Mouse (Mus musculus) forebrain, embryonic 10.5 days (tissue): ENCODE measurements around the gene Ccdc162. TPM values are rescaled to one million over a fixed set of nuclear protein-coding genes. Genes with fewer than 3 reads are reported as not detected.

ENCODE experiments used
- DNase-seq: peaks from one replicate; pipeline ENCODE4 v3.0.0-alpha.2; 2017; ENCODE audit warnings: low spot score; ENCODE audit errors: extremely low spot score
- H3K27ac ChIP-seq: fragments of 300-500 bp; sonication (generic); 2 replicates; pipeline ENCODE4 v1.5.1; 2016; ENCODE audit warnings: mild to moderate bottlenecking
- H3K27me3 ChIP-seq: fragments of 300-500 bp; sonication (generic); 2 replicates; pipeline ENCODE4 v1.6.1; 2016; ENCODE audit warnings: mild to moderate bottlenecking; ENCODE audit not compliant: poor library complexity, severe bottlenecking
- H3K36me3 ChIP-seq: fragments of 300-500 bp; sonication (generic); replicated peaks from 2 replicates; pipeline ENCODE4 v1.6.1; 2016; ENCODE audit warnings: mild to moderate bottlenecking, moderate library complexity
- H3K4me1 ChIP-seq: fragments of 300-500 bp; sonication (generic); 2 replicates; pipeline ENCODE4 v1.6.1; 2016
- H3K4me3 ChIP-seq: fragments of 300-500 bp; sonication (generic); 2 replicates; pipeline ENCODE4 v1.5.1; 2016; ENCODE audit warnings: mild to moderate bottlenecking, moderate library complexity
- H3K9me3 ChIP-seq: fragments of 300-500 bp; sonication (generic); 2 replicates; pipeline ENCODE4 v1.6.1; 2016; ENCODE audit warnings: mild to moderate bottlenecking, moderate library complexity
- WGBS: fragments of 180-500 bp; shearing (Covaris S2); methylation state at CpG from one replicate; pipeline ENCODE4 v1.1.7; 2016; 5-methylcytosine and 5-hydroxymethylcytosine counted together
- polyA plus RNA-seq: library from polyadenylated mRNA; unstranded; fragments of >200 nt; fragmentation: Nextera tagmentation; extraction: Ambion mirVana; gene quantifications from 2 replicates; pipeline ENCODE4 v1.2.1, GENCODE M21; 2016

Ccdc162 gene
- polyA plus RNA-seq, 1 experiment from 2014 or later: 0.68 TPM

DNA sequence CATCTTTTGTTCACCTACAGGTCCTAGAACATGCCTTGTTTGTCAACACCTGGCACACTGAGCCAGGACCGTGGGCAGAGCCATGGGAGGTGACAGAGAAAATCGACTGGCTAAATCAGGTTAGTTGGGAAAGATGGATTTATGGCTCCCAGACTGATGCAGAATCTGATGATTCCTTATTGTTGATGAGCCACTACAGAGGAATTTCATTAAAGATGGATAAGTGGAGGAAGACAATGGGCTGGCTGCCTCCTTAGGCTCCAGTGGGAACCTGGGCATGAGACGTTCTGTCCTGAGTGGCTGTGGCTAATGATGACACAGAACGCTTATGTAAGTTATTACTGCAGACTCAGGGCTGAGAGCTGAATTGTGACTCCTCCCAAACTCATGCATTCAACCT is 162.7 kb downstream of the Ccdc162 start:
- 82% methylated on average over 4 of the region's 4 CpGs for WGBS
- H3K36me3 ChIP-seq: no peaks in the 10 kb centered on the region
- no peaks in the 10 kb centered on the region for H3K27me3 ChIP-seq
- H3K9me3 ChIP-seq: peaks cover 7% of the 10 kb centered on the region
- H3K4me3 ChIP-seq: no peak overlapping the region
- no peak for DNase-seq
- H3K4me1 ChIP-seq: peaks cover 26% of the 10 kb centered on the region
- H3K27ac ChIP-seq: no peak overlapping the region

DNA sequence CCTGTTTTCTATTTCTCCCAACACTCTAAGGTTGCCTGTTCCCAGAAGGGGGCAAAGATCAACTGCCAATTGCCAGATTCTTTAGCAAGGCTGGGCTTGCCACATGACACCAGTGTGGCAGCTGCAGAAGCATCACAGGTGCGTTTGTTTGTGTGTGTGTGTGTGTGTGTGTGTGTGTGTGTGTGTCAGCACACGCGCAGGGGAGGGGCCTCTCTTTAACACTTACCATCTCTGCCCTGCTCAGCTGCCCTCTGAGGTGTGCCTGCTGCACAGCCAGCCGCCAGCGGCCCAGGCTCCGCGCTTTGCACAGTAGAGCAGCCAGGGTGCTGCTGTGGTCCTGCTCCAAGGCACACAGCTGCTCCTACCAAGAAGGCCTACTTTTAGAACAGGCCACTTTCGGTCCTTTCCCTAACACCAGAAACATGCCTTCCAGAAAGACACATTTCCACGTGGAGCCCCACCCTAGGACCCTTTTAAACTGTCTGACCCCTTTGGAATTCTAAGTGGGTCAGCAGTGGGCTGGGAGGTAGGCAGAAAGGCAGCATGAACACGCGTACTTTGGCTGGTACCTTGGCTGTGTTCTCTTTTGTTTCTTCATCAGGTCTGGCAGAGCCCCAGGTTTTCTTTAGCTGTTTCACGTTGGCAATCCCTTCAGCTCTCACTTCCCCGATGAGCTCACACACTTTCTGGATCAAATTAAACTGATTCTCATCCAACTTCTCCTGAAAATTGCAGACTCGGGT is 163.4 kb downstream of the Ccdc162 start:
- H3K4me3 ChIP-seq: no peak overlapping the region
- H3K27me3 ChIP-seq: no peaks in the 10 kb centered on the region
- H3K4me1 ChIP-seq: peaks cover 26% of the 10 kb centered on the region
- 43% methylated on average over 14 of the region's 14 CpGs for WGBS
- peaks cover 9% of the 10 kb centered on the region for H3K9me3 ChIP-seq
- DNase-seq: peak; percentile 32
- H3K27ac ChIP-seq: peak overlapping the region; percentile 42; the same call in 1 of the 2 replicates
- H3K36me3 ChIP-seq: no peaks in the 10 kb centered on the region

DNA sequence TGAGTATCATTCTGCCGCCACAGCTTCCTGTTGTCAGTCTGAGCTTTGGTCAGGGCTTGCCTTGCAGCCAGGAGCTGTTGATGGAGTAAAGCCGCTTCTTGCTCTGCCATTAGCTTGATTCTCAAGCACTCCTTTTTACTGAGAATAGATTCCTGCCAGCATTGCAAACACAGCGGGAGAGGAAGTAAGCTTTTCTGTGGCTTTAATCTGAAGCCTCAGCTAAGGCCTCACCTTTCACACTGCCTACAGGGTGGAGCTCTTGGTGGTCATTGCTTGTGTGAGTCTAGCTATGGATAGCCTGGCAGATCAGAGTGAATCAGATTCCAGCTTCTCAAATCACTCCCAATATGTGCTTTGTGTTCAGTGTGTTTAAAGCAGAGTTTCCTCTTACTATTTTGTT is 164.1 kb downstream of the Ccdc162 start:
- peaks cover 9% of the 10 kb centered on the region for H3K9me3 ChIP-seq
- peaks cover 26% of the 10 kb centered on the region for H3K4me1 ChIP-seq
- no peak overlapping the region for H3K4me3 ChIP-seq
- WGBS: 13% methylated on average over 3 of the region's 3 CpGs
- no peak for DNase-seq
- no peaks in the 10 kb centered on the region for H3K36me3 ChIP-seq
- H3K27me3 ChIP-seq: no peaks in the 10 kb centered on the region
- no peak overlapping the region for H3K27ac ChIP-seq

DNA sequence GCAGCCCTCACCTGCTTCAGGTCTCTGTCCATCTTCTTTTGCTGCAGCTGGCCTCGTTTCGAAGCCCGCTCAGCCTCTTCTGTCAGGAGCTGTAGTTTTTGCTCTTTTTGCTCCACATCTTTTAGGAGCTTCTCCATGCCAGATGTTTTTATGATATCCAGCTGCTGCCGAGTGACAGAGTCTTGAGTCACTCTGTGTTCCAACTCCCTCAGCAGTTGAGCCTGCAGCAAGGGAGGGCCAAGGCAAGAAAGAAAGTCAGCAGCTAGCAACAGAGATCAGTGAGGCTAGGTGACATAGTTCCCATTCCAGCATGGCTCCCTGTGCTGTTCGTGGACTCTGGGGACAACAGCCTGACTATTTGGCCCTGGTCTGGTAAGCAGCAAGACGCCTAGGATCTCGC is 165.7 kb downstream of the Ccdc162 start:
- H3K4me1 ChIP-seq: peaks cover 26% of the 10 kb centered on the region
- 78% methylated on average over 7 of the region's 7 CpGs for WGBS
- no peaks in the 10 kb centered on the region for H3K27me3 ChIP-seq
- H3K27ac ChIP-seq: no peak overlapping the region
- no peak overlapping the region for H3K4me3 ChIP-seq
- H3K36me3 ChIP-seq: no peaks in the 10 kb centered on the region
- peaks cover 9% of the 10 kb centered on the region for H3K9me3 ChIP-seq
- DNase-seq: no peak

DNA sequence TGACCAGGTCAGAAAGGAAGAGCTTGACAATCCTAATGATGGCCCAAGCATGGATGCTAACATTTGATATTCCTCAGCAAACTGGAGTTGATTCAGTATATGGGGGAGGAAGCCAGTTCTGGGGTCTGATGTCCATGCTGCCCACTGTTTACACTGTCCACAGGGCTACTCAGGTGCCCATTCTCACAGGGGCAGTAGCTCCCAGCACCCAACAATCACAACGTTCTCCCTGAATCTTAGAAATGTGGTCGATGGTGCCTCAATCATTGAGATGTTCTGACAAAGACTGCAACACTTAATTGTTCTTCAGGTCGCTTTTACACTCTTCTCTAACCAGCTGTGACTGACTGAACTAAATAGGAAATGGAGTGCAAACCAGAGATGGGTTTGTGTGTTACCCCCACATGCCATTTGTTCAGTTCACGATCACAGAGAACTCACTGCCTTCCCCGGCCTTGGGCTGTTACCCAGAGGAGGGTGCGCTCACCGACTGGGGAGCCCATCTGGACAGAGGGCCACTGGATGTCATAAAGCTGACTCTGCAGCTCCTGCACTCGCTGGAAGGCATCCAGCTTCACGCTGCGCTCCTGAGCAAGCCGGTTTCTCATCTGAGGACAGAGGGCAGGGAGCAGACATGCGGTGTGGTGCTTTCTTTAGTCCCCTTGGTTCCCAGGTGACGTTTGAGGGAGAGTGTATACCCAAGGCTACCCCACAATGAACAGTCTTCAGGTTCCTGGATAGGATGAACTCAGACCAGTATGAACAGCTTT is 169.9 kb downstream of the Ccdc162 start:
- Histone ChIP-seq H3K36me3 (no peaks in the 10 kb centered on the region), H3K9me3 (peaks cover 9% of the 10 kb centered on the region), H3K4me3 (no peak overlapping the region), H3K4me1 (peaks cover 21% of the 10 kb centered on the region), H3K27ac (no peak overlapping the region), H3K27me3 (no peaks in the 10 kb centered on the region)
- DNase-seq: no peak
- WGBS: 75% methylated on average over 13 of the region's 13 CpGs

DNA sequence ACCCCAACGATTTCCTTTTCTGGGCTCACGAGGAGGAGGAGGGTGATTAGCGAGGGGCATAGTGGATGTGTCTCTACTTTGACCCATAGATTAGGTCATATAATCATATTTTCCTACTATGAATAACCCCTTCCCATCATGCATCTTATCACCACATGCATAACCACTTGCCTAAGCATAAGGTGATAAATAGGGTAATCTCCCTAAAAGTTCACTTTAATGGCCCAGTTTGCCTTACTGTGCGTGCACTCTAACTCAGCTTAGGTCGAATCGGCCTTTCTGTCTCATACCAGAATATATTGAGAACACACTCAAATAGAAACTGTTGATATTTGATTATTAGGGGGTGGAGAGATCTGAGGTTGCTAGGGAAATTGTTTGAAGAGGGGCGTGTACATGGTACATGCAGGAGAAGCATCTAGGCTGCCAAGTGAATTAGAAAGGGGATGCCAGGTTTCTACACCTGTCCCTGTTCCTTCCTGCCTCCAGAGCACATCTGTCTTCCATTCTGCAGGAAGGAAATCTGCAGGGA is 171.1 kb downstream of the Ccdc162 start:
- Histone ChIP-seq H3K27ac (no peak overlapping the region), H3K36me3 (no peaks in the 10 kb centered on the region), H3K9me3 (peaks cover 9% of the 10 kb centered on the region), H3K27me3 (no peaks in the 10 kb centered on the region), H3K4me1 (peaks cover 15% of the 10 kb centered on the region), H3K4me3 (no peak overlapping the region)
- 58% methylated on average over 7 of the region's 7 CpGs for WGBS
- no peak for DNase-seq

DNA sequence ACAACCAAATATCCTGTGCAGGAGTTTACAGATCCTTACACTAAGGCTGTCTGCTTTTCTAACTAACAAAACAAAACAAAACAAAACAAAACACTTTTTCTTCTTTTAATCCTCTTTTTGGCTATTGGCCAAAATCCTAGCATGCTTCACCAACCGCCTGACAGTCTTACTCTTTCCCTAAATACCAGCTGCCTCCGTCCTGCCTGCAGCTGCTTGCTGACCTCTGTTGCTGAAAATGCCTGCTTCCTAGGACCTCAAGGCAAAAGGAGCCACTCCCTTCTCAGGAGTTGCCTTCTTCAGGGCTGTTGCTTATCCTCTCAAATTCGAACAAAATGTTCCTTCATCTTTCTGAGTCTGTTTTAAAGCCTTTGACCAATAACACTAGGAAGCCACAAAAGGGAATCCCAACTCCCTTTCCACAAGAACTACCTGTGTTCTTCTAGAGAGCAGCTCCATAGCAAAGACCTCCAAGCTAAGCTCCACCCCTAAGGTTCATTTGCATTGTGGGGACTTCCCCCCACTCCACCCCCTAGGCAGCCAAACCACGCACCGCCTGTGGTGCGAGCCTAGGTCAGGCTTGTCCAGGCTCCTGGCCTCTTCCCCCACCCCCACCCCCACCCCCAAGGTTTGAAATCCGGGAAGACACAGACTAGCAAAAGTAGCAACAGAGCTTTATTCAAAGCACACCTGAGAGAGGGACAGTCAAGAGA is 171.8 kb downstream of the Ccdc162 start:
- Histone ChIP-seq H3K9me3 (peaks cover 9% of the 10 kb centered on the region), H3K4me3 (no peak overlapping the region), H3K36me3 (no peaks in the 10 kb centered on the region), H3K27ac (no peak overlapping the region), H3K4me1 (peaks cover 15% of the 10 kb centered on the region), H3K27me3 (no peaks in the 10 kb centered on the region)
- no peak for DNase-seq
- 3% methylated on average over 7 of the region's 7 CpGs for WGBS

DNA sequence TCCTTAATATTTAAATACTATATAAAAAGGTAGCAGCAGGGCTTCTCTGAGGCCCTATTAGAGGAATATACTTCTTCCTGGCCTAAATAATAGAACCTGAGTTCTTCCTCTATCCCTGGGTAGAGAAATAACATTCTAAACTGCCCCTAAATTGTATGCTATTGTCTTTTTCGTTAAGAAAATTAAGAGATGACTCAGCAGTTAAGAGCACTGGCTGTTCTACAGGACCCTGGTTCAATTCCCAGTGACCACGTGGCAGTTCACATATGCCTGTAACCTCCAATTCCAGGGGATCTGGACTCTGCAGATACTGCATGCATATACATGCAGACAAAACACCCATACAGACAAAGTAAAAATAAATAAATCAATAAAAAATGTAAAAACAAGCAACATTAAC is 172.6 kb downstream of the Ccdc162 start:
- no peak for DNase-seq
- Histone ChIP-seq H3K9me3 (peaks cover 3% of the 10 kb centered on the region; the same call in 1 of the 2 replicates), H3K36me3 (peaks cover 7% of the 10 kb centered on the region), H3K27me3 (no peaks in the 10 kb centered on the region), H3K4me3 (no peak overlapping the region), H3K4me1 (peaks cover 15% of the 10 kb centered on the region), H3K27ac (no peak overlapping the region)
- 81% methylated on average over 2 of the region's 2 CpGs for WGBS

DNA sequence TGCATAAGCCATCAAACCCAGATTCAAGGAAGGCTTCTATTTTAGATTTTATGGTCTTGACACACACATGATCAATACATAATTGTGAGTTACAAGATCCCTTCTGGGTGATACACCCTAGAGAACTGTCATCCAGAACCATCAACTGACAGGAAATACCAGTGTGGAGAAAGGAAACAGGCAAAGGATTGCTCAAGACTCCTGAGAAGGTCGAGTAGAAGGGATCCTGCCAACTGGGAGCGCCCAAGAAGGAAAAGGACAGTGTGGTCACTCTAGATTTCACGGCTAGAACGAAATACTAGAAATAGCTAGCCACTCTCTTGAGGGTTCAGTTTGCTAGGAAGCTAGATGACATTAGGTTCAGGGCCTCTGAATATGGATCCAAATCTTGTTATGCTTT is 173.0 kb downstream of the Ccdc162 start:
- peaks cover 15% of the 10 kb centered on the region for H3K4me1 ChIP-seq

DNA sequence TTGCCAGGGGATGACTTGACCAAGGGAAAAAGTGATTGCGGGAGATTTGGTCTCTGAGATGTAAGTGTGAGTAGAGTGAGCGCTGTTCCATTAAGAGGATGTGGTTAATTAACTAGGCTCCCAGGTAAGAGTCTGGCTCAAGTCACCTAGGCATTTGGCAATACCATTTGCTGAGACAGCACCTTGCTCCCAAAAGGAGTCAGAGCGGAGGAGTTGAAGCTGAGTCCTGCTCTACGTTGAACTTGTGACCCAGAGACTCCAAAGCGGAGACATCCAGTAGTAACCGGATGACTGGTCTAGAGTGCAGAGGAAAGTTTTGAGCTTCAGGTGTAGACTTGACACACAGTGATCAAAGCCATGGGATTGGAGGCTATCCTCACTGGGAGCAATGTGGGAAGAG is 174.4 kb downstream of the Ccdc162 start:
- Histone ChIP-seq H3K4me1 (peaks cover 15% of the 10 kb centered on the region), H3K27me3 (no peaks in the 10 kb centered on the region), H3K27ac (no peak overlapping the region), H3K4me3 (no peak overlapping the region), H3K9me3 (0 out of 2 replicates have a peak, but pooled peaks cover 2% of the 10 kb centered on the region), H3K36me3 (peaks cover 22% of the 10 kb centered on the region)
- no peak for DNase-seq
- WGBS: 94% methylated on average over 6 of the region's 6 CpGs

More for the DNA sequence above, 173.0 kb downstream of the Ccdc162 start:
- no peak overlapping the region for H3K4me3 ChIP-seq
- H3K9me3 ChIP-seq: no peaks in the 10 kb centered on the region
- H3K36me3 ChIP-seq: peaks cover 9% of the 10 kb centered on the region
- no peak overlapping the region for H3K27ac ChIP-seq
- no peak for DNase-seq
- no peaks in the 10 kb centered on the region for H3K27me3 ChIP-seq
- 91% methylated on average over 4 of the region's 4 CpGs for WGBS

DNA sequence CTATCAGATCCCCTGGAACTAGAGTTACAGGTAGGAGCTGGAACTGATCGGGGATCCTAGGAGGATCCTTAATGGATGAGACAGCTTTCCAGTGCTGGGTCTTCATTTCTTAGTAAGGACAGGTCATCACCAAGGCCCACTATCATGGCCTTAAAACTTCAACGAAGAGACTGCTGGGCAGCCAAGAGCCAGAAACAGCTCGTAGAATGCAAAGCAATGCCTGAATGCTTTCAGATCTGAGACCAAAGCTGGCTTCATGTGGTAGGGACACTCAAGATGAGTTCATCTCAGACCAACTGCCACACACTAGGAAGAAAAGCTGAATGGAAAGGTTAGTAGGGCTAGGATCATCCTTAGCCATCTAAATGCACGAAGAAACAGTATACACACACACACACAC is 177.4 kb downstream of the Ccdc162 start:
- H3K4me1 ChIP-seq: peaks cover 2% of the 10 kb centered on the region
- H3K4me3 ChIP-seq: no peak overlapping the region
- 95% methylated on average over 4 of the region's 4 CpGs for WGBS
- H3K9me3 ChIP-seq: peaks cover 9% of the 10 kb centered on the region; the same call in 1 of the 2 replicates
- H3K27me3 ChIP-seq: no peaks in the 10 kb centered on the region
- peaks cover 53% of the 10 kb centered on the region for H3K36me3 ChIP-seq
- no peak overlapping the region for H3K27ac ChIP-seq
- DNase-seq: no peak

DNA sequence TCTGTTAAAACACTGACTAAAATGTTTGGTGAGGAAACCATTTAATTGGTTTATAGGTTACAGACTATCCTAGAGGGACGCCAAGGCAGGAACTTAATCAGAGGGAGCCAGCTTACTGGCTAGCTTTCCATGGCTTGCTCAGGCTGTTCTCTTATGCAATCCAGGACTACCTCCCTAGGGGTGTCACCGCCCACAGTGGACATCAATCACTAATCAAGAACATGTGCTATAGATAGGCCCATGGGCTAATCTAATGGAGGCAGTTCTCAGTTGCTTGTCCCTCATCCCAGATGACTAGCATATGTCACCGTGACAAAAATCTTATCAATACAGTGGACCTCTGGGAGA is 178.5 kb downstream of the Ccdc162 start:
- no peaks in the 10 kb centered on the region for H3K27me3 ChIP-seq
- peaks cover 63% of the 10 kb centered on the region for H3K36me3 ChIP-seq
- H3K4me1 ChIP-seq: no peaks in the 10 kb centered on the region
- H3K27ac ChIP-seq: no peak overlapping the region
- H3K4me3 ChIP-seq: no peak overlapping the region
- peaks cover 9% of the 10 kb centered on the region; the same call in 1 of the 2 replicates for H3K9me3 ChIP-seq
- no peak for DNase-seq
- 90% methylated on average over 3 of the region's 3 CpGs for WGBS
